Mouse (Mus musculus) lung, adult 18-20 months (tissue): Measurements from ENCODE around the gene Cep55.

ENCODE experiments used
- DNase-seq, 2 experiments: peaks; one replicate each; pipeline ENCODE4 v3.0.0; 2022; ENCODE audit warnings: mixed read lengths in 2 of 2

Gene Cep55

GRCm38 (mm10) chr19:38054720-38055192 is at the start of gene Cep55:
Gene Cep55 (plus strand): TSS chr19:38055011.
- DNase-seq: peak; percentile 96 to 97

GRCm38 (mm10) chr19:38011379-38011778 is 43.4 kb upstream of the Cep55 start:
- DNase-seq: no peak

GRCm38 (mm10) chr19:38014443-38014842 is 40.4 kb upstream of the Cep55 start:
- no peak for DNase-seq

- DNase-seq: peak; percentile 91 to 93
These were observed 39.5 kb upstream of the Cep55 start for GRCm38 (mm10) chr19:38015180-38015872.

GRCm38 (mm10) chr19:38015873-38016254 is 38.9 kb upstream of the Cep55 start:
- DNase-seq: no peak

GRCm38 (mm10) chr19:38022710-38023109 is 32.1 kb upstream of the Cep55 start:
- no peak for DNase-seq

- no peak for DNase-seq
These were observed 31.2 kb upstream of the Cep55 start for GRCm38 (mm10) chr19:38023603-38024002.

GRCm38 (mm10) chr19:38025254-38026041 is 29.4 kb upstream of the Cep55 start:
- peak; percentile 85 to 92 for DNase-seq

GRCm38 (mm10) chr19:38026211-38026624 is 28.6 kb upstream of the Cep55 start:
- peak; percentile 50 to 66 for DNase-seq

- DNase-seq: peak; percentile 35 to 59
These were observed 27.4 kb upstream of the Cep55 start for GRCm38 (mm10) chr19:38027389-38027788.

GRCm38 (mm10) chr19:38027881-38028521 is 26.8 kb upstream of the Cep55 start:
- DNase-seq: peak; percentile 74 to 82

- no peak for DNase-seq
These were observed 25.5 kb upstream of the Cep55 start for GRCm38 (mm10) chr19:38029292-38029691.

GRCm38 (mm10) chr19:38029871-38030270 is 24.9 kb upstream of the Cep55 start:
- no peak for DNase-seq

GRCm38 (mm10) chr19:38030673-38031137 is 24.1 kb upstream of the Cep55 start:
- DNase-seq: peak; percentile 75 to 80

- no peak for DNase-seq
These were observed 23.7 kb upstream of the Cep55 start for GRCm38 (mm10) chr19:38031144-38031543.

GRCm38 (mm10) chr19:38032993-38033734 is 21.6 kb upstream of the Cep55 start:
- DNase-seq: no peak

GRCm38 (mm10) chr19:38033735-38034057 is 21.1 kb upstream of the Cep55 start:
- DNase-seq: no peak

- DNase-seq: no peak
These were observed 20.1 kb upstream of the Cep55 start for GRCm38 (mm10) chr19:38034696-38035095.

- peak; percentile 72 to 81 for DNase-seq
These were observed 19.0 kb upstream of the Cep55 start for GRCm38 (mm10) chr19:38035766-38036165.

- peak; percentile 68 to 80 for DNase-seq
These were observed 16.5 kb upstream of the Cep55 start for GRCm38 (mm10) chr19:38038267-38038666.

- DNase-seq: peak; percentile 55 to 71
These were observed 12.5 kb upstream of the Cep55 start for GRCm38 (mm10) chr19:38042261-38042722.

- peak; percentile 73 to 80 for DNase-seq
These were observed 11.4 kb upstream of the Cep55 start, which contains the start of gene Myof for GRCm38 (mm10) chr19:38043281-38043981. Gene Myof (minus strand): TSS chr19:38043577.
